In genomic region chr1:15070331-15070730, GRCm38 (mm10) we compare ENCODE assay signal across 27 mouse cellular contexts.
A peak's percentile ranks its signal among the peaks of the same experiment; 100 is the strongest.
DNase-seq lines count a peak whose midpoint lies in the region; ATAC-seq lines count a peak whose summit lies in the region.
"Had no signal": no experiment of that assay in that cellular context is flagged by ENCODE, and none has a peak within 500 bp of the region (broad histone marks: within the 10 kb centered on the region; RNA-seq: fewer than 3 reads in every experiment).

No protein-coding gene starts in this region.

- no peak overlapping the region for H3K4me3 ChIP-seq in neural tube, embryonic 15.5 days (replicated peaks)
- H3K4me3 ChIP-seq: embryonic facial prominence, embryonic 10.5 days; embryonic facial prominence, embryonic 13.5 days; erythroblast, embryonic 14.5 days; forebrain, embryonic 12.5 days; forebrain, embryonic 15.5 days; hindbrain, embryonic 12.5 days; hindbrain, embryonic 15.5 days had no signal

- ATAC-seq in neural tube, embryonic 15.5 days (ENCODE audit: low FRiP score), result no peak
- ATAC-seq in frontal cortex, adult (ENCODE audit: low TSS enrichment), result no peak
- ATAC-seq: forebrain, embryonic 15.5 days; intestine, postnatal 0 days; Patski had no signal

- no peaks in the 10 kb centered on the region for H3K9me3 ChIP-seq in neural tube, embryonic 15.5 days (replicated peaks)
- H3K9me3 ChIP-seq: embryonic facial prominence, embryonic 10.5 days; embryonic facial prominence, embryonic 13.5 days; forebrain, embryonic 12.5 days; forebrain, embryonic 15.5 days; hindbrain, embryonic 12.5 days; hindbrain, embryonic 15.5 days had no signal

- no peaks in the 10 kb centered on the region for H3K4me1 ChIP-seq in neural tube, embryonic 15.5 days
- H3K4me1 ChIP-seq: embryonic facial prominence, embryonic 10.5 days; embryonic facial prominence, embryonic 13.5 days; forebrain, embryonic 12.5 days; forebrain, embryonic 15.5 days; hindbrain, embryonic 12.5 days; hindbrain, embryonic 15.5 days had no signal

- 95% methylated on average over 1 of the region's 1 CpGs for WGBS in neural tube, embryonic 15.5 days

- no peaks in the 10 kb centered on the region for H3K27me3 ChIP-seq in neural tube, embryonic 15.5 days (replicated peaks)
- H3K27me3 ChIP-seq: CH12.LX; embryonic facial prominence, embryonic 13.5 days; forebrain, embryonic 12.5 days; forebrain, embryonic 15.5 days; hindbrain, embryonic 12.5 days; hindbrain, embryonic 15.5 days; Patski had no signal

- no peaks in the 10 kb centered on the region for H3K36me3 ChIP-seq in neural tube, embryonic 15.5 days
- H3K36me3 ChIP-seq: embryonic facial prominence, embryonic 10.5 days; embryonic facial prominence, embryonic 13.5 days; forebrain, embryonic 12.5 days; forebrain, embryonic 15.5 days; G1E; hindbrain, embryonic 12.5 days; hindbrain, embryonic 15.5 days had no signal

- no peak overlapping the region for H3K27ac ChIP-seq in neural tube, embryonic 15.5 days (replicated peaks)
- H3K27ac ChIP-seq: embryonic facial prominence, embryonic 10.5 days; embryonic facial prominence, embryonic 13.5 days; forebrain, embryonic 12.5 days; forebrain, embryonic 15.5 days; hindbrain, embryonic 12.5 days; hindbrain, embryonic 15.5 days had no signal

- H3K9ac ChIP-seq in neural tube, embryonic 15.5 days (replicated peaks), result no peak overlapping the region
- H3K9ac ChIP-seq: embryonic facial prominence, embryonic 13.5 days; forebrain, embryonic 12.5 days; forebrain, embryonic 15.5 days; hindbrain, embryonic 12.5 days; hindbrain, embryonic 15.5 days had no signal

- DNase-seq in 3134 (ENCODE audit: extremely low read depth, insufficient read length, low spot score) (peak; percentile 32), 3T3-L1 (ENCODE audit: low read depth, low spot score) (peak; percentile 22)
- DNase-seq in adrenal gland, postnatal 10 days, result peak; percentile 25
- DNase-seq in adrenal gland, postnatal 36 days, result peak; percentile 39 to 65
- no peak for DNase-seq in natural killer cell, adult 2 months (ENCODE audit: low spot score in 2 of 2)
- DNase-seq: B cell, adult 2 months; cerebellum, adult 2 months; cerebellum, adult 9-11 months; cerebellum, postnatal 25 days; embryo, embryonic 11 days; gastrocnemius, postnatal 10 days; heart, adult 11 months; kidney, adult 2 months had no signal

- H3K4me2 ChIP-seq in neural tube, embryonic 15.5 days, result no peak overlapping the region
- H3K4me2 ChIP-seq: embryonic facial prominence, embryonic 13.5 days; forebrain, embryonic 12.5 days; forebrain, embryonic 15.5 days; heart, embryonic 11.5 days; hindbrain, embryonic 12.5 days; hindbrain, embryonic 15.5 days had no signal

Comparison
In these comparisons a context has a peak if more than half of its experiments do, and no peak if none do; other contexts are left out.
1. DNase-seq: peak in 3134 (single experiment), 3T3-L1 (single experiment), adrenal gland, postnatal 10 days (single experiment) and adrenal gland, postnatal 36 days (2 of 2); none in natural killer cell, adult 2 months (0 of 2).